In the genomic region with DNA sequence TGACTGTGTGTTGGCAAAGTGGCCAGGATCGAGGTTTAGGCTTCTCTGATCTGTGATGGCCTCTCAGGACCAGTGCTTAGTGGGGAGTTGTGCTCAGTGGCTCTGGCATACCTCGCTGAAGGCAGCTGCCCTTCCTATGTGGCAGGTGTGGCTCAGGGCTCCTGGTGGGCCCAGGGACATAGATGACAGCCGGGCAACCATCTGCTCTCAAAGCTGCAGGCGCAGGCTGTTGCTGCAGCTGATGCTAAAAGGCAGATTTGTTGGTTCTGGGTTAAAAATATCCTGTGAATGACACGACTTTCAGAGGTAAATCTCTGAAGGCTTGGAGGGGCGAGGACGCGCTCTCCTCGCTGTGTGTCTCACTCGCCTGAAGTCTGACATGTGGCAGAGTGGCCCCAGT, we compare ENCODE assay signal across 11 mouse cellular contexts.
DNase-seq lines count a peak whose midpoint lies in the region; ATAC-seq and TF ChIP-seq lines count a peak whose summit lies in the region.
"Had no signal": no experiment of that assay in that cellular context is flagged by ENCODE, and none has a peak within 500 bp of the region (broad histone marks: within the 10 kb centered on the region; RNA-seq: fewer than 3 reads in every experiment).

No protein-coding gene starts in this region.

- no peaks in the 10 kb centered on the region for H3K9me3 ChIP-seq in liver, embryonic 15.5 days (replicated peaks)
- H3K9me3 ChIP-seq in liver, embryonic 11.5 days (ENCODE audit: control insufficient read depth, low read length) = no peaks in the 10 kb centered on the region
- no peaks in the 10 kb centered on the region for H3K9me3 ChIP-seq in intestine, postnatal 0 days (ENCODE audit: control insufficient read depth)
- H3K9me3 ChIP-seq: kidney, embryonic 15.5 days; midbrain, embryonic 15.5 days; stomach, embryonic 15.5 days had no signal

- no peaks in the 10 kb centered on the region for H3K27me3 ChIP-seq in liver, embryonic 15.5 days
- H3K27me3 ChIP-seq in liver, embryonic 11.5 days (replicated peaks; ENCODE audit: control insufficient read depth, insufficient read depth, low read length) = no peaks in the 10 kb centered on the region
- H3K27me3 ChIP-seq in intestine, postnatal 0 days (replicated peaks; ENCODE audit: control insufficient read depth, insufficient read depth, low read length) = no peaks in the 10 kb centered on the region
- H3K27me3 ChIP-seq: kidney, embryonic 15.5 days; midbrain, embryonic 15.5 days; stomach, embryonic 15.5 days had no signal

- H3K9ac ChIP-seq in liver, embryonic 15.5 days = no peak overlapping the region
- H3K9ac ChIP-seq in liver, embryonic 11.5 days (ENCODE audit: low read depth, low read length) = no peak overlapping the region
- H3K9ac ChIP-seq in intestine, postnatal 0 days (ENCODE audit: low read depth, low read length) = no peak overlapping the region
- H3K9ac ChIP-seq: kidney, embryonic 15.5 days; midbrain, embryonic 15.5 days; stomach, embryonic 15.5 days had no signal

- no peak for TF ChIP-seq CTCF in intestine, postnatal 0 days (IDR thresholded peaks at IDR 0.05; ENCODE audit: low read depth)

- ATAC-seq in liver, embryonic 15.5 days (ENCODE audit: insufficient read depth) = no peak
- no peak for ATAC-seq in liver, embryonic 11.5 days (replicated peaks; ENCODE audit: low FRiP score)
- ATAC-seq in intestine, postnatal 0 days = no peak
- ATAC-seq: midbrain, embryonic 15.5 days had no signal

- no peaks in the 10 kb centered on the region for H3K36me3 ChIP-seq in liver, embryonic 15.5 days (replicated peaks)
- no peaks in the 10 kb centered on the region; the same call in 1 of the 2 replicates for H3K36me3 ChIP-seq in liver, embryonic 11.5 days (ENCODE audit: control insufficient read depth, insufficient read depth, low read length)
- no peaks in the 10 kb centered on the region for H3K36me3 ChIP-seq in intestine, postnatal 0 days (ENCODE audit: control insufficient read depth, insufficient read depth)
- H3K36me3 ChIP-seq: kidney, embryonic 15.5 days; midbrain, embryonic 15.5 days; stomach, embryonic 15.5 days had no signal

- H3K4me3 ChIP-seq in liver, embryonic 15.5 days (replicated peaks) = no peak overlapping the region
- no peak overlapping the region for H3K4me3 ChIP-seq in liver, embryonic 11.5 days (ENCODE audit: low read depth, low read length)
- no peak overlapping the region for H3K4me3 ChIP-seq in intestine, postnatal 0 days (ENCODE audit: low read depth, low read length)
- H3K4me3 ChIP-seq: kidney, embryonic 15.5 days; midbrain, embryonic 15.5 days; stomach, embryonic 15.5 days had no signal

- no peak overlapping the region for H3K4me2 ChIP-seq in liver, embryonic 15.5 days
- H3K4me2 ChIP-seq in liver, embryonic 11.5 days = no peak overlapping the region
- H3K4me2 ChIP-seq in intestine, postnatal 0 days (replicated peaks; ENCODE audit: low read depth) = no peak overlapping the region
- H3K4me2 ChIP-seq: kidney, embryonic 15.5 days; midbrain, embryonic 15.5 days; stomach, embryonic 15.5 days had no signal

- peaks cover 32% of the 10 kb centered on the region for H3K4me1 ChIP-seq in liver, embryonic 15.5 days (replicated peaks)
- H3K4me1 ChIP-seq in liver, embryonic 11.5 days (replicated peaks; ENCODE audit: control insufficient read depth, insufficient read depth, low read length) = no peaks in the 10 kb centered on the region
- no peaks in the 10 kb centered on the region for H3K4me1 ChIP-seq in intestine, postnatal 0 days (replicated peaks; ENCODE audit: control insufficient read depth, insufficient read depth, low read length)
- H3K4me1 ChIP-seq: midbrain, embryonic 15.5 days; stomach, embryonic 15.5 days had no signal

- DNase-seq in liver, embryonic 11.5 days (ENCODE audit: low spot score) = no peak
- DNase-seq in cerebellum, postnatal 14 days = peak; percentile 59 to 69
- DNase-seq in layer of hippocampus, postnatal 36 days = peak; percentile 35 to 44
- peak; percentile 34 for DNase-seq in telencephalon, adult 2 months (ENCODE audit: low read depth, low spot score)
- no peak for DNase-seq in MN1 (ENCODE audit: low spot score)
- DNase-seq: heart, postnatal 4 days had no signal

- WGBS in liver, embryonic 15.5 days (ENCODE audit: insufficient replicate concordance) = 73% methylated on average over 10 of the region's 10 CpGs
- 80% methylated on average over 10 of the region's 10 CpGs for whole genome bisulfite sequencing in liver, embryonic 11.5 days
- WGBS in intestine, postnatal 0 days = 85% methylated on average over 10 of the region's 10 CpGs

- H3K27ac ChIP-seq in liver, embryonic 15.5 days (replicated peaks) = peak overlapping the region; percentile 29; the same call in 1 of the 2 replicates
- H3K27ac ChIP-seq in liver, embryonic 11.5 days (ENCODE audit: low read depth, low read length) = no peak overlapping the region
- H3K27ac ChIP-seq in intestine, postnatal 0 days (ENCODE audit: low read depth, low read length) = no peak overlapping the region
- H3K27ac ChIP-seq: kidney, embryonic 15.5 days; midbrain, embryonic 15.5 days; stomach, embryonic 15.5 days had no signal

Comparison
In these comparisons a context has a peak if more than half of its experiments do, and no peak if none do; other contexts are left out.
1. DNase-seq: peak in cerebellum, postnatal 14 days (2 of 2), layer of hippocampus, postnatal 36 days (2 of 2) and telencephalon, adult 2 months (single experiment); none in liver, embryonic 11.5 days (single experiment) and MN1 (single experiment).